Mouse (Mus musculus): Measurements from ENCODE around the gene Iqce.
"Not testable (repeated sequence)": the region's sequence is repeated elsewhere in the genome, so short reads cannot be mapped to it uniquely, and the experiment has no call there.

Iqce gene

GRCm38 (mm10) chr5:140704378-140705251 lies 2.4 kb upstream of the Iqce start, which contains the start of gene Brat1:
Brat1 (plus strand) TSS chr5:140705011.
- peak; percentile 100 for DNase-seq

- DNase-seq, result no peak
These were observed 1.6 kb upstream of the Iqce start for GRCm38 (mm10) chr5:140703480-140704377.

- DNase-seq, result no peak
These were observed 519 bp upstream of the Iqce start for GRCm38 (mm10) chr5:140702618-140703175.

GRCm38 (mm10) chr5:140701661-140702060 lies 517 bp downstream of the Iqce start:
- DNase-seq, result peak; percentile 48

GRCm38 (mm10) chr5:140699776-140700175 lies 2.4 kb downstream of the Iqce start:
- DNase-seq, result peak; percentile 69

- no peak for DNase-seq
These were observed 6.2 kb downstream of the Iqce start for GRCm38 (mm10) chr5:140695987-140696386.

- DNase-seq, result peak; percentile 9
These were observed 13.7 kb downstream of the Iqce start for GRCm38 (mm10) chr5:140688434-140688833.

- DNase-seq, result peak; percentile 52
These were observed 17.6 kb downstream of the Iqce start for GRCm38 (mm10) chr5:140684343-140685148.

GRCm38 (mm10) chr5:140682113-140682512 lies 20.1 kb downstream of the Iqce start:
- DNase-seq, result no peak

GRCm38 (mm10) chr5:140680950-140681349 lies 21.2 kb downstream of the Iqce start:
- no peak for DNase-seq

GRCm38 (mm10) chr5:140680051-140680450 lies 22.1 kb downstream of the Iqce start:
- DNase-seq, result no peak

- DNase-seq, result no peak
These were observed 25.0 kb downstream of the Iqce start for GRCm38 (mm10) chr5:140677137-140677536.

- no peak for DNase-seq
These were observed 26.5 kb downstream of the Iqce start for GRCm38 (mm10) chr5:140675640-140676039.

GRCm38 (mm10) chr5:140675079-140675478 lies 27.1 kb downstream of the Iqce start:
- no peak for DNase-seq

GRCm38 (mm10) chr5:140674036-140674435 lies 28.1 kb downstream of the Iqce start:
- DNase-seq, result no peak

- DNase-seq, result not testable (repeated sequence)
These were observed 29.6 kb downstream of the Iqce start for GRCm38 (mm10) chr5:140672603-140673002.

- no peak for DNase-seq
These were observed 30.1 kb downstream of the Iqce start for GRCm38 (mm10) chr5:140672115-140672514.

- peak; percentile 74 for DNase-seq
These were observed 38.5 kb downstream of the Iqce start for GRCm38 (mm10) chr5:140663621-140664180.

GRCm38 (mm10) chr5:140662741-140663592 lies 39.2 kb downstream of the Iqce start:
- no peak for DNase-seq

GRCm38 (mm10) chr5:140661875-140662643 lies 40.1 kb downstream of the Iqce start:
- DNase-seq, result no peak
